Mouse (Mus musculus) embryonic facial prominence, embryonic 14.5 days (tissue): Measurements from ENCODE around the gene Abca2. TPM values are rescaled to one million over a fixed set of nuclear protein-coding genes. Genes with fewer than 3 reads are reported as not detected.

Source experiments
- ATAC-seq: fragments of 200-750 bp; cut with Nextera tagmentation; 2 replicates; pipeline ENCODE4 v1.8.0; 2017; ENCODE audit warnings: low read depth, moderate number of reproducible peaks, moderate TSS enrichment
- DNase-seq: peaks from one replicate; pipeline ENCODE4 v3.0.0-alpha.2; 2015; ENCODE audit warnings: low spot score
- H3K27ac ChIP-seq: fragments of 300-500 bp; sonication (generic); replicated peaks from 2 replicates; pipeline ENCODE4 v1.5.1; 2014; ENCODE audit warnings: low read depth, mild to moderate bottlenecking, low read length, moderate library complexity
- H3K27me3 ChIP-seq: fragments of 300-500 bp; sonication (generic); replicated peaks from 2 replicates; pipeline ENCODE4 v1.6.1; 2014; ENCODE audit warnings: low read length; ENCODE audit not compliant: control insufficient read depth, insufficient read depth
- H3K36me3 ChIP-seq: fragments of 300-500 bp; sonication (generic); 2 replicates; pipeline ENCODE4 v1.6.1; 2014; ENCODE audit warnings: low read length, mixed read lengths; ENCODE audit not compliant: control insufficient read depth, insufficient read depth
- H3K4me1 ChIP-seq: fragments of 300-500 bp; sonication (generic); 2 replicates; pipeline ENCODE4 v1.6.1; 2014; ENCODE audit warnings: antibody characterized with exemption, low read length; ENCODE audit not compliant: control insufficient read depth, insufficient read depth
- H3K4me2 ChIP-seq: fragments of 300-500 bp; sonication (generic); 2 replicates; pipeline ENCODE4 v1.6.1; 2014; ENCODE audit warnings: low read depth, mild to moderate bottlenecking, low read length, moderate library complexity, mixed read lengths
- H3K4me3 ChIP-seq: fragments of 300-500 bp; sonication (generic); 2 replicates; pipeline ENCODE4 v1.5.1; 2014; ENCODE audit warnings: low read depth, mild to moderate bottlenecking, low read length
- H3K9ac ChIP-seq: fragments of 300-500 bp; sonication (generic); 2 replicates; pipeline ENCODE4 v1.6.1; 2014; ENCODE audit warnings: low read depth, mild to moderate bottlenecking, low read length, moderate library complexity, mixed read lengths
- H3K9me3 ChIP-seq: fragments of 300-500 bp; sonication (generic); 2 replicates; pipeline ENCODE4 v1.6.1; 2016; ENCODE audit warnings: low read length; ENCODE audit not compliant: control insufficient read depth
- WGBS: fragments of 180-500 bp; shearing (Covaris S2); extraction: QIAGEN DNeasy Blood & Tissue Kit; methylation state at CpG from one replicate; pipeline ENCODE4 v1.1.7; 2014; 5-methylcytosine and 5-hydroxymethylcytosine counted together
- polyA plus RNA-seq: library from polyadenylated mRNA; unstranded; fragments of >200 nt; fragmentation: Nextera tagmentation; extraction: Ambion mirVana; gene quantifications from 2 replicates; pipeline ENCODE4 v1.2.1, GENCODE M21; 2014

The Abca2 gene
- polyA plus RNA-seq, 1 experiment from 2014 or later: 6.4 TPM

DNA sequence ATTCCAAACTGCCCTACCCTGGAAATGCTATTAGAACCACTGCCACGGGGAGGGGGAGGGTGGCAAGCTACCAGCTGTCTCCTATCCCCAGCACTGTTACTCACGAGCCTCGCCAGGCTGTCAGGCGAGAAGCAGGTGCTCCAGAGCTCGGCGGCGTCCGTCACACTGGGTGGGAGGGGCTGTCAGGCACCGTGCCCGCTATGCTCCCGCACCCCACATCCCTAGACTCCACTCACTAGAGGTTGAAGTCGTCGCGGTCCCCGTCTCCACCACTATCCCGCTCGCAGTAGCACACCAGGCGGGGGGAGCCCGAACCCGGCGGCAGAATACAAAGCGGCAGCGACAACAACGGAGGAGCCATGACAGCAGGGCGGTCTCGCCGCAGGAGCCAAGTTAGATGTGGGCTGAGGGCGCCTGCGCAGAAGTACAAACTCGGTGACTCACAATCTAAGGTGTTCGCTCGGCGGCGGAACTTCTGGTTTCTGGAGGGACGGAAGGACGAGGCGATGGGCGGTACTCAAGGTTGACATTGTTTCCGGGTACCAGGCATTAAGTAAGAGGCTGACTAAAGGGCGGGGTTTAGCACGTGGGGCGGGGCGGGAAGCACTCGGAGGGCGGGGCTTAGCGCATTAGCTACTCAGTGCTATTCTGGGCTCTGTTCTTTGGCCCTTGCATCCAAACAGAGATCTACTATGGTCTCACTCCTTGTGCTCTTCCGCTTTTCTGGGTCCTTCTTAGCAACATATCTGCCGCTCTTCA is 32.2 kb downstream of the Abca2 start, which contains the start of gene Paxx:
Paxx (minus strand) TSS at position 544 of the 759 bp plus-strand sequence.
- peak within 1 kb of the TSS; percentile 70 for H3K4me2 ChIP-seq
- H3K27ac ChIP-seq: peak within 1 kb of the TSS; percentile 90
- H3K9ac ChIP-seq: peak within 1 kb of the TSS; percentile 80
- H3K27me3 ChIP-seq: no peaks in the 10 kb centered on the region
- peak; percentile 98 for DNase-seq
- H3K36me3 ChIP-seq: no peaks in the 10 kb centered on the region
- H3K4me3 ChIP-seq: peak within 1 kb of the TSS; percentile 75
- WGBS: 1% methylated on average over 37 of the region's 48 CpGs
- H3K9me3 ChIP-seq: no peaks in the 10 kb centered on the region
- ATAC-seq: peak; percentile 93
- peaks cover 10% of the 10 kb centered on the region; the same call in 1 of the 2 replicates for H3K4me1 ChIP-seq

DNA sequence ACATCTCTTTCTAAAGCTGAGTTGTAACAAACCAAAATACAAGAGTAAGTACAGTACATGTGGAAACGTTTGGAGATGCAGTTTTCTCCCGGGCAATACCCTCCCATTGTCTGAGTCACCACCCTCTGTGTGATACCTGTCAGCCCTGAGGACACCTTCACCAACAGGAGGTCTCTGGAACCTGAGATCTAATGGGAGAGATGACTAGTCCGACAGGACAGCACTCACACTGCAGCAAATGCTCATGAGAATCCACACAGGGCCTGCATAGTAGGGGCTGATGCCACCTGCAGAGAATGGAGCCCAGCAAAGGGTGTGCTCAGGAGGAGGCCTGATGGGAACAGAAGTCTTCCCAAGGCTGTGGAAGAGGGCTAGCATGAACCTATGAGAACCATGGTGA is 32.9 kb downstream of the Abca2 start:
- Histone ChIP-seq H3K27ac (peak overlapping the region; percentile 90), H3K27me3 (no peaks in the 10 kb centered on the region), H3K4me2 (peak overlapping the region; percentile 70), H3K36me3 (no peaks in the 10 kb centered on the region), H3K9ac (peak overlapping the region; percentile 80), H3K4me3 (peak overlapping the region; percentile 75), H3K9me3 (no peaks in the 10 kb centered on the region), H3K4me1 (peaks cover 16% of the 10 kb centered on the region; the same call in 1 of the 2 replicates)
- DNase-seq: no peak
- ATAC-seq: no peak
- WGBS: 22% methylated on average over 3 of the region's 3 CpGs

DNA sequence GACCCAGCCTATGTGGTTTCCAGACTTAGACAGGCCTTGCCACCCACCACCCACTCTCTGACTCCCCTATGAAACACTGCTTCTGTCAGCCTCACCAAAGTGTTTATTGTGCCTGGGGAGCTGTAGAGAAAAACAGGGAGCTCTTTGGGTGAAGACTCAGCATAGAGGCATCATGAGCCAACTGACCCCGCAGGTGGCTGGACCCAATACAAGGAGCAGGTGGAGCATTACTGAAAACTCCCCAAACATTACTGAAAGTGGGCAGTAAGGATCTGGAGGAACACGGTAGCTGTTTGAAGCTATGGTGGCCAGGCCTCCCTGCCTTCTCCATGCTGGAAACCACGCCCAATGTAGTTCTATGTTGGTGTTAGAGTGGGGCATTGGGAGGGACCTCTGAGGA is 35.1 kb downstream of the Abca2 start:
- ATAC-seq (no peak), DNase-seq (no peak)
- Histone ChIP-seq H3K27me3 (no peaks in the 10 kb centered on the region), H3K4me3 (no peak overlapping the region), H3K4me2 (no peak overlapping the region), H3K4me1 (peaks cover 16% of the 10 kb centered on the region; the same call in 1 of the 2 replicates), H3K9me3 (no peaks in the 10 kb centered on the region), H3K36me3 (no peaks in the 10 kb centered on the region), H3K27ac (no peak overlapping the region), H3K9ac (no peak overlapping the region)
- WGBS: 73% methylated on average over 3 of the region's 3 CpGs

DNA sequence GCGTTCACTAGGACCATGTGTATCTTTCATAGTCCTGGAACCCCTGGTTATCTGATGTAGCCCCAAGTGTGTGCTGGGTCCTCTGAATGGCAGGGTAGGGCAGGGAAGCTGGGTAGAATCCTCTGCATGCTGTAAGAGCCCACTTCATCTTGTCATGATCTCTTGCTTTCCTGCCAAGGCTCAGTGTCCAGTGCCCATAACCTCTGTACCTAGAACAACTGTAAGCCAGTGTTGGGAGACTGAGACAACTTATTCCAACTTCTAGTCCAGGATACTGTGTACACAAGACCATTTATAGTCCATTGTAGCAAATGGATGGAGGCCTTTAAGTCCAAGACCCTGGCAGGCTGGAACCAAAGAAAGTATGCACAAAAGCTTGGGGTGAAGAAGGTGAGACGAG is 36.8 kb downstream of the Abca2 start:
- no peak overlapping the region for H3K9ac ChIP-seq

DNA sequence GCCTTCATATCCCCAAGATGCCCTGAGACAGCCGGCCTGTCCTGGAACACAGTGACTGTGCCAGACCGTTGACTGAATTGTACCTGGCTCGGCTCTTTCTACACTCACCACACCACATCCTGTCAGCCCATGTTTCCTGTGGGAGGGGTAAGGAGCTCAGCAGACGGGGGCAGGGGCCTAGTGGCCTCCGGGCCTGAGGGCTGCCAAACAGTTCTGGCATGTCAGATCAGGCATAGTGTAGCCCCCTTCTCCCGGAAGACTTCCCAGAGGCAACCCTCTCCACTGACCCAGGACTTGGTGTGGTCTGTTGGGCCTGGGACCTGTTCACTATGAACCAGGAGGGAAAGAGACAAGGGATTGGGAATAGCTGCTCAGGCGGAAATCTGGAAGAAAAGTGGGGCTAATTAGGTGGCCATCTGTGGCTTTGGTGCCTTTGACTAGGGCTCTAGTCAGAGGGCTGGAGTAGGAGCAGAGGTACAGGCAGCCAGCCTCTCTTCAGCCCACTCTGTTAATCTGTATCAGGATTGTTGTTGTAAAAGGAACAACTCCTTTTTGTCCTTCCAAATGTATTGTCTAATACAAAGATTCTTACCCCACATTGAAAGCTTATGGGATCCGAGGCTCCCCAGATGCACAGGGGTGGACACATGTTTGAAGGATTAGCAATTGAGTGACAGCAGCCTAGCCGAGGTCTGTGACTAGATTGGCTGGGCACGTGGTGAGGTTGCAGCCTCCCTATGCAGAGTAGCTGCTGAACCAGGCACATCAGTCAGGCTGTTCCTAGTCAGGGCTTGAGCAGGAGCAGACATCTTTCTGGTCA is 37.5 kb downstream of the Abca2 start:
- DNase-seq (no peak), ATAC-seq (peak; percentile 32; the same call in 1 of the 2 replicates)
- WGBS: 39% methylated on average over 10 of the region's 10 CpGs
- Histone ChIP-seq H3K4me3 (no peak overlapping the region), H3K27me3 (no peaks in the 10 kb centered on the region), H3K9me3 (no peaks in the 10 kb centered on the region), H3K9ac (no peak overlapping the region), H3K4me1 (peaks cover 13% of the 10 kb centered on the region; the same call in 1 of the 2 replicates), H3K4me2 (no peak overlapping the region), H3K36me3 (no peaks in the 10 kb centered on the region), H3K27ac (no peak overlapping the region)

More for the DNA sequence above, 36.8 kb downstream of the Abca2 start:
- Histone ChIP-seq H3K9me3 (no peaks in the 10 kb centered on the region), H3K4me1 (peaks cover 13% of the 10 kb centered on the region; the same call in 1 of the 2 replicates), H3K36me3 (no peaks in the 10 kb centered on the region), H3K27me3 (no peaks in the 10 kb centered on the region), H3K4me2 (no peak overlapping the region), H3K4me3 (no peak overlapping the region), H3K27ac (no peak overlapping the region)
- ATAC-seq: no peak
- WGBS: 77% methylated on average over 2 of the region's 2 CpGs
- no peak for DNase-seq

DNA sequence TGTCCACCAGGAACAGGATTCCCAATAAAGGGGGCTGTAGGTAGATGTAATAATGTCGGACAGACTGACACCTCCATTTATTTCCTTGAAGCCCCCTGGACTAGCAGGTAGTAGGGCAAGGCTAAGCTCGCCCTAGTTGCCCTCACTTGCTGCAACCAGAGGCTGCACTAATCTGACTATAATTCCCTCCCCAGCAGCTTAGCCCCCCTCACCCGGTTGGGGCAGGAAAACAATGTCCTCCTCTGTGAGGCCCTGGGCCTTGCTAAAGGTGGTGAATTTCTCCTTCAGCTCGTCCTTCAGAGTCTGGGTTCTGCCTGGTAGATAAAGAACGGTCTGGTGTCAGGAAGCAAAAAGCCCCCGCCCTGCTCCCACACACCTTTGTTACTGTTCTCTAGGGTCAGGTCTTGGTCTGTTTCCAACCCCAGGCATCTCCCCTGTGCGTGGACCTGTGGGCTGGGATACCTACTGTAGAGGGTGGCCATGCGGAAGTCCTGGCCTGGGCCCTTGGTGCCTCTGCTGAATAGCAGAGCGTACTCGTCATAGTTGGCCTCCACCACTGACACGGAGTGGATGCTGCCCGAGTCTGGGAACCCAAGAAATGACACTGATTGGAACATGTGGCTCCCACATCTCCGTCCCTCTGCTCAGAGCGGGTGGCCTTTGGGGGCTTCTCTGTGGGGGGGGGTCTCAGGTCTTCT is 39.3 kb downstream of the Abca2 start:
- no peak for ATAC-seq
- Histone ChIP-seq H3K27ac (no peak overlapping the region), H3K9ac (no peak overlapping the region), H3K4me2 (no peak overlapping the region), H3K36me3 (no peaks in the 10 kb centered on the region), H3K9me3 (no peaks in the 10 kb centered on the region), H3K27me3 (no peaks in the 10 kb centered on the region), H3K4me3 (no peak overlapping the region), H3K4me1 (peaks cover 9% of the 10 kb centered on the region; the same call in 1 of the 2 replicates)
- WGBS: 70% methylated on average over 14 of the region's 14 CpGs
- DNase-seq: no peak

DNA sequence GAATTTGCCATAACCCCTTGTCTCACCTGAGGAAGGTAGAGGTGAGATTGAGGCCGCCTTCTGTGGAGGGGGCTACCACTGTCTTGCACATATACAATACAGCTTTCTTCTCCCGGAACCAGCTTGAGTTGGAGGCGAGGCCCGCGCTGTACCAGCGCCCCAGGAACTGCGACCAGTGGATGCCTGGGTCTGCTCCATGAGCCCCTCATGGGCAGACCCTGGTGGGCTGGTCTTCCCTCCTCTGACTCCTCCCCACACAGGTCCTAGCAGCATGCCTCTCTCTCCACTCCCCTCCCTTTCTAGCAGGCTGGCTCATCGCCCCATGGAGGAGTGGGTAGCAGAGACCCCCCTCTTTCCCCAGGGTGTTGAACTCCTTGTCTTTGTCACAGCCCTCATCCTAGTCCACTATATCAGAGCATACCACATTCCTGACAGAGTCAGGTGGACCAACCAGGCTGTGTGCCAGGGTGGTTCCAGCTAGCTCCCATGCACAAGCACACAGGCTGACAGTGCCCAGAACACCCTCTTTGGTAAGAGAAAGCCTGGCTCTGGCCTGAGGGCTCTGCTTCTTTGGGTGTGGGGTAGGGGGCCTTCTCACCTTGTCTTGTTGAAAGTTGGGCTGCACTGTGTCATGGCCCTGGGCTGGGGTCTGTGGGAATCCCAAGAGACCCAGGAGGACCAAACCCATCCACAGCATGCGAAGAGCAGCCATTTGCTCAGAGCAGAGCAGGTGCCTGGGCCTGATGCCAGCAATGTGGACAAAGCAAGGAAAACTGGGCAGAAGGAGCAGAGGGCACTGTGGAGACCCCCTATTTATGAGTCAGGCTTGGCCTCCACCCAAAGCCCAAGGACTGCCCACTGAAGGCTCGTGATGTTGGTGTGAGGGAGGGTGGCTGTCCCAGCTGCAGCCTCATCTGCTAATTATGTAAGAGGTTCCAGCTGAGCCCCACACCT is 40.7 kb downstream of the Abca2 start:
- H3K27ac ChIP-seq: no peak overlapping the region
- H3K9me3 ChIP-seq: no peaks in the 10 kb centered on the region
- no peak overlapping the region for H3K4me3 ChIP-seq
- H3K36me3 ChIP-seq: no peaks in the 10 kb centered on the region
- H3K4me2 ChIP-seq: no peak overlapping the region
- no peaks in the 10 kb centered on the region for H3K27me3 ChIP-seq
- peaks cover 9% of the 10 kb centered on the region; the same call in 1 of the 2 replicates for H3K4me1 ChIP-seq
- ATAC-seq: peak; percentile 60; the same call in 1 of the 2 replicates
- peak; percentile 31 for DNase-seq
- no peak overlapping the region for H3K9ac ChIP-seq
- WGBS: 71% methylated on average over 10 of the region's 10 CpGs
